Mouse (Mus musculus): ENCODE measurements around the gene Camk1g. TPM values are rescaled to one million over a fixed set of nuclear protein-coding genes. Genes with fewer than 3 reads are reported as not detected.

The Camk1g gene
- polyA plus RNA-seq (2014; fragmentation: Nextera tagmentation; extraction: Ambion mirVana) = 46.0 and 47.7 TPM in 2 replicates

GRCm38 (mm10) chr1:193370096-193370495 lies at the start of gene Camk1g:
TSS of gene Camk1g (minus strand) at chr1:193370298.
- no peaks in the 10 kb centered on the region for H3K9me3 ChIP-seq (ENCODE audit: control insufficient read depth, low read length)
- no peaks in the 10 kb centered on the region for H3K27me3 ChIP-seq (ENCODE audit: control insufficient read depth, insufficient read depth, low read length)
- peak within 1 kb of the TSS; percentile 92 for H3K4me2 ChIP-seq (ENCODE audit: low read length)
- no peaks in the 10 kb centered on the region for H3K36me3 ChIP-seq (ENCODE audit: control insufficient read depth, insufficient read depth, low read length)
- DNase-seq (peak; percentile 92), ATAC-seq (ENCODE audit: low FRiP score, low TSS enrichment) (peak; percentile 89)
- peaks cover 28% of the 10 kb centered on the region for H3K4me1 ChIP-seq (ENCODE audit: control insufficient read depth, insufficient read depth, low read length)
- H3K27ac ChIP-seq (replicated peaks; ENCODE audit: low read depth, low read length) = peak within 1 kb of the TSS; percentile 66
- peak within 1 kb of the TSS; percentile 70 for H3K9ac ChIP-seq (replicated peaks; ENCODE audit: low read length)
- peak within 1 kb of the TSS; percentile 60 for H3K4me3 ChIP-seq (replicated peaks; ENCODE audit: low read depth, low read length)
- 0% methylated on average over 2 of the region's 2 CpGs for WGBS

GRCm38 (mm10) chr1:193419168-193419567 lies 49.1 kb upstream of the Camk1g start:
- H3K9me3 ChIP-seq (ENCODE audit: control insufficient read depth, low read length) = no peaks in the 10 kb centered on the region
- ATAC-seq (ENCODE audit: low FRiP score, low TSS enrichment) (no peak), DNase-seq (peak; percentile 44)
- H3K36me3 ChIP-seq (ENCODE audit: control insufficient read depth, insufficient read depth, low read length) = no peaks in the 10 kb centered on the region
- no peak overlapping the region for H3K4me3 ChIP-seq (replicated peaks; ENCODE audit: low read depth, low read length)
- 9% methylated on average over 2 of the region's 2 CpGs for WGBS
- no peak overlapping the region for H3K27ac ChIP-seq (replicated peaks; ENCODE audit: low read depth, low read length)
- peaks cover 35% of the 10 kb centered on the region for H3K4me1 ChIP-seq (ENCODE audit: control insufficient read depth, insufficient read depth, low read length)
- no peaks in the 10 kb centered on the region for H3K27me3 ChIP-seq (ENCODE audit: control insufficient read depth, insufficient read depth, low read length)
- H3K9ac ChIP-seq (replicated peaks; ENCODE audit: low read length) = no peak overlapping the region
- H3K4me2 ChIP-seq (ENCODE audit: low read length) = no peak overlapping the region

- WGBS = 86% methylated on average over 5 of the region's 5 CpGs
- Histone ChIP-seq H3K9ac (replicated peaks; ENCODE audit: low read length) (no peak overlapping the region), H3K4me3 (replicated peaks; ENCODE audit: low read depth, low read length) (no peak overlapping the region), H3K27me3 (ENCODE audit: control insufficient read depth, insufficient read depth, low read length) (no peaks in the 10 kb centered on the region), H3K27ac (replicated peaks; ENCODE audit: low read depth, low read length) (no peak overlapping the region), H3K36me3 (ENCODE audit: control insufficient read depth, insufficient read depth, low read length) (no peaks in the 10 kb centered on the region), H3K9me3 (ENCODE audit: control insufficient read depth, low read length) (no peaks in the 10 kb centered on the region), H3K4me2 (ENCODE audit: low read length) (no peak overlapping the region), H3K4me1 (ENCODE audit: control insufficient read depth, insufficient read depth, low read length) (peaks cover 30% of the 10 kb centered on the region)
- no peak for DNase-seq
- no peak for ATAC-seq (ENCODE audit: low FRiP score, low TSS enrichment)
These were observed 48.6 kb upstream of the Camk1g start for GRCm38 (mm10) chr1:193418656-193419055.

GRCm38 (mm10) chr1:193414067-193414466 lies 44.0 kb upstream of the Camk1g start:
- no peak overlapping the region for H3K4me3 ChIP-seq (replicated peaks; ENCODE audit: low read depth, low read length)
- no peak overlapping the region for H3K27ac ChIP-seq (replicated peaks; ENCODE audit: low read depth, low read length)
- H3K36me3 ChIP-seq (ENCODE audit: control insufficient read depth, insufficient read depth, low read length) = no peaks in the 10 kb centered on the region
- peaks cover 14% of the 10 kb centered on the region for H3K4me1 ChIP-seq (ENCODE audit: control insufficient read depth, insufficient read depth, low read length)
- no peak overlapping the region for H3K4me2 ChIP-seq (ENCODE audit: low read length)
- no peak overlapping the region for H3K9ac ChIP-seq (replicated peaks; ENCODE audit: low read length)
- H3K27me3 ChIP-seq (ENCODE audit: control insufficient read depth, insufficient read depth, low read length) = no peaks in the 10 kb centered on the region
- 84% methylated on average over 4 of the region's 4 CpGs for WGBS
- DNase-seq (no peak), ATAC-seq (ENCODE audit: low FRiP score, low TSS enrichment) (no peak)
- H3K9me3 ChIP-seq (ENCODE audit: control insufficient read depth, low read length) = no peaks in the 10 kb centered on the region

GRCm38 (mm10) chr1:193413368-193414000 lies 43.4 kb upstream of the Camk1g start:
- no peaks in the 10 kb centered on the region for H3K36me3 ChIP-seq (ENCODE audit: control insufficient read depth, insufficient read depth, low read length)
- H3K4me2 ChIP-seq (ENCODE audit: low read length) = no peak overlapping the region
- H3K4me1 ChIP-seq (ENCODE audit: control insufficient read depth, insufficient read depth, low read length) = peaks cover 9% of the 10 kb centered on the region
- no peak overlapping the region for H3K9ac ChIP-seq (replicated peaks; ENCODE audit: low read length)
- no peaks in the 10 kb centered on the region for H3K9me3 ChIP-seq (ENCODE audit: control insufficient read depth, low read length)
- no peak overlapping the region for H3K27ac ChIP-seq (replicated peaks; ENCODE audit: low read depth, low read length)
- H3K27me3 ChIP-seq (ENCODE audit: control insufficient read depth, insufficient read depth, low read length) = no peaks in the 10 kb centered on the region
- 94% methylated on average over 5 of the region's 5 CpGs for WGBS
- no peak for ATAC-seq (ENCODE audit: low FRiP score, low TSS enrichment)
- DNase-seq = no peak
- H3K4me3 ChIP-seq (replicated peaks; ENCODE audit: low read depth, low read length) = no peak overlapping the region

- no peak overlapping the region for H3K9ac ChIP-seq (replicated peaks; ENCODE audit: low read length)
- no peaks in the 10 kb centered on the region for H3K9me3 ChIP-seq (ENCODE audit: control insufficient read depth, low read length)
- no peak overlapping the region for H3K4me3 ChIP-seq (replicated peaks; ENCODE audit: low read depth, low read length)
- no peak overlapping the region for H3K27ac ChIP-seq (replicated peaks; ENCODE audit: low read depth, low read length)
- H3K4me1 ChIP-seq (ENCODE audit: control insufficient read depth, insufficient read depth, low read length) = 0 out of 2 replicates have a peak, but pooled peaks cover 2% of the 10 kb centered on the region
- no peaks in the 10 kb centered on the region for H3K27me3 ChIP-seq (ENCODE audit: control insufficient read depth, insufficient read depth, low read length)
- ATAC-seq (ENCODE audit: low FRiP score, low TSS enrichment) = no peak
- 47% methylated on average over 6 of the region's 6 CpGs for WGBS
- H3K36me3 ChIP-seq (ENCODE audit: control insufficient read depth, insufficient read depth, low read length) = no peaks in the 10 kb centered on the region
- H3K4me2 ChIP-seq (ENCODE audit: low read length) = no peak overlapping the region
- peak; percentile 31 for DNase-seq
These were observed 37.4 kb upstream of the Camk1g start for GRCm38 (mm10) chr1:193407487-193407886.

- Histone ChIP-seq H3K9me3 (ENCODE audit: control insufficient read depth, low read length) (no peaks in the 10 kb centered on the region), H3K9ac (replicated peaks; ENCODE audit: low read length) (no peak overlapping the region), H3K36me3 (ENCODE audit: control insufficient read depth, insufficient read depth, low read length) (no peaks in the 10 kb centered on the region), H3K4me2 (ENCODE audit: low read length) (no peak overlapping the region), H3K27ac (replicated peaks; ENCODE audit: low read depth, low read length) (no peak overlapping the region), H3K4me1 (ENCODE audit: control insufficient read depth, insufficient read depth, low read length) (0 out of 2 replicates have a peak, but pooled peaks cover 4% of the 10 kb centered on the region), H3K27me3 (ENCODE audit: control insufficient read depth, insufficient read depth, low read length) (no peaks in the 10 kb centered on the region), H3K4me3 (replicated peaks; ENCODE audit: low read depth, low read length) (no peak overlapping the region)
- ATAC-seq (ENCODE audit: low FRiP score, low TSS enrichment) (no peak), DNase-seq (no peak)
- WGBS = 70% methylated on average over 6 of the region's 6 CpGs
These were observed 36.1 kb upstream of the Camk1g start for GRCm38 (mm10) chr1:193406059-193406642.

- ATAC-seq (ENCODE audit: low FRiP score, low TSS enrichment) = no peak
- Histone ChIP-seq H3K27me3 (ENCODE audit: control insufficient read depth, insufficient read depth, low read length) (no peaks in the 10 kb centered on the region), H3K9ac (replicated peaks; ENCODE audit: low read length) (no peak overlapping the region), H3K4me2 (ENCODE audit: low read length) (no peak overlapping the region), H3K27ac (replicated peaks; ENCODE audit: low read depth, low read length) (no peak overlapping the region), H3K36me3 (ENCODE audit: control insufficient read depth, insufficient read depth, low read length) (no peaks in the 10 kb centered on the region), H3K4me3 (replicated peaks; ENCODE audit: low read depth, low read length) (no peak overlapping the region), H3K9me3 (ENCODE audit: control insufficient read depth, low read length) (no peaks in the 10 kb centered on the region), H3K4me1 (ENCODE audit: control insufficient read depth, insufficient read depth, low read length) (0 out of 2 replicates have a peak, but pooled peaks cover 4% of the 10 kb centered on the region)
- DNase-seq = no peak
- 80% methylated on average over 9 of the region's 9 CpGs for WGBS
These were observed 31.6 kb upstream of the Camk1g start for GRCm38 (mm10) chr1:193401695-193402094.

- no peak for DNase-seq
- no peak overlapping the region for H3K9ac ChIP-seq (replicated peaks; ENCODE audit: low read length)
- H3K27me3 ChIP-seq (ENCODE audit: control insufficient read depth, insufficient read depth, low read length) = no peaks in the 10 kb centered on the region
- no peaks in the 10 kb centered on the region for H3K9me3 ChIP-seq (ENCODE audit: control insufficient read depth, low read length)
- H3K4me3 ChIP-seq (replicated peaks; ENCODE audit: low read depth, low read length) = no peak overlapping the region
- ATAC-seq (ENCODE audit: low FRiP score, low TSS enrichment) = no peak
- H3K4me1 ChIP-seq (ENCODE audit: control insufficient read depth, insufficient read depth, low read length) = 0 out of 2 replicates have a peak, but pooled peaks cover 4% of the 10 kb centered on the region
- 90% methylated on average over 1 of the region's 1 CpGs for WGBS
- no peak overlapping the region for H3K4me2 ChIP-seq (ENCODE audit: low read length)
- no peak overlapping the region for H3K27ac ChIP-seq (replicated peaks; ENCODE audit: low read depth, low read length)
- H3K36me3 ChIP-seq (ENCODE audit: control insufficient read depth, insufficient read depth, low read length) = no peaks in the 10 kb centered on the region
These were observed 30.2 kb upstream of the Camk1g start for GRCm38 (mm10) chr1:193400348-193400747.
